Mouse (Mus musculus): ENCODE results near the gene Mcf2l. TPM values are rescaled to one million over a fixed set of nuclear protein-coding genes. Genes with fewer than 3 reads are reported as not detected.

The Mcf2l gene
- polyA plus RNA-seq (2012; ENCODE audit: insufficient read depth, insufficient read length, missing spikeins), result 1.4 and 2.2 TPM in 2 replicates

DNA sequence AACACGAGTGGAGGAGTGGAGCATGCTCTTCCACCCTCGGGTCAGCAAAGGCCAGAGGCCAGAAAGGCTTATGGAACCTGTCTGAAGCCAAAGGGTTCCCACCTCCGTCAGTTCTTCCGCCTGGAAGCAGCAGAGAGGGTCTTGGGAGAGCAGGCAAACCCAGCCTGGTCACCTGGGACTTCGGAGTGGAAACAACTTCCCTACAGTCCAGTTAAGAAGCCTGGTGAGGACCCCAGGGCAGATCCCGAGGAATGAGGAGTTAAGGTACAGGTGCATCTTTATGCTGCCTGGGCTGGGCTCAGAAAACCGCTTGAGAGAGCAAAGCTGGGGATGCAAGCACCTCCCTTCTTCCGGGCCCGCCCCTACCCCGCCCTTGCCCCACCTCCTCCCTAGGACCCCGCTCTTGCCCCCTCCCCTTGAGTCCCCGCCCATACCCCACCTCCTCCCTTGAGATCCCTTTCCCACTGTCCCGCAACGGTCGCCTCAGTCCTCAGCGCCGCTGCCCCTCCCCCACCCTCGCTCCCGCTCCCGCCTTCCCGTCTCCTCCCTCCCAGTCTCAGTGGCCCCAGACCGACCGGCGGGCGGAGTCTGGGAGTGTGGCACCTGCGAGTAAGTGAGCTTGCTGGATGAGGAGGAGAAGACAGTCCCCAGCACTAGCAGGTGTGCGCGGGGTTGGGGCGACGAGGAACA lies at the start of gene Mcf2l:
TSS of gene Mcf2l (plus strand) at position 450 of the 690 bp plus-strand sequence.
- H3K4me1 ChIP-seq (ENCODE audit: control insufficient read depth, insufficient read depth, low read length), result peaks cover 4% of the 10 kb centered on the region; the same call in 1 of the 2 replicates
- no peak within 1 kb of the TSS for H3K27ac ChIP-seq (ENCODE audit: insufficient read depth, low read depth, low read length)
- TF ChIP-seq POLR2A (IDR thresholded peaks at IDR 0.05; ENCODE audit: borderline replicate concordance, low read depth, low read length), result no peak
- TF ChIP-seq CTCF (IDR thresholded peaks at IDR 0.05; ENCODE audit: low read depth, low read length), result no peak; the same call in 1 of the 2 replicates
- H3K4me3 ChIP-seq (ENCODE audit: insufficient read depth, low read length), result peak within 1 kb of the TSS; percentile 54

DNA sequence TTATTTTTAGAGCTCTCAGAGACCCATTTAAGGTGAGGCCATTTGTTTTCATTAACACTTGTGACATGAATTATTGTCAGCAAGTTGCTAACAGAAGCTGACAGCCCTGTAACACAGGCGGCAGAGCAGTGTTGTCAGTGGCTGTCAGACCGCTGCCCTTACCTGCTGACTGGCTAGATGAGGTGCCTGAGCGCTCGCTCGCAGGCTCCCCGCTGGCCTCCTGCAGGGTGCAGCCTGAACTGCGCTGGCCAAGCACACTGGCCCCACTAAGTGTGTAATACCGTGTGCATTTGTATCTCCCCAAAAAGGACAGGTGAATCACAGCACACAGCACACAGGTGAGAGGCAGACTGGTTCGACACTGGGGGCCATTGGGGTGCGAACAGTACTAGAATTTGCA lies 49.0 kb upstream of the Mcf2l start:
- Histone ChIP-seq H3K4me1 (ENCODE audit: control insufficient read depth, insufficient read depth, low read length) (peaks cover 7% of the 10 kb centered on the region), H3K27ac (ENCODE audit: insufficient read depth, low read depth, low read length) (no peak overlapping the region), H3K4me3 (ENCODE audit: insufficient read depth, low read length) (no peak overlapping the region)
- TF ChIP-seq CTCF (IDR thresholded peaks at IDR 0.05; ENCODE audit: low read depth, low read length), result no peak
- no peak for TF ChIP-seq POLR2A (IDR thresholded peaks at IDR 0.05; ENCODE audit: borderline replicate concordance, low read depth, low read length)

DNA sequence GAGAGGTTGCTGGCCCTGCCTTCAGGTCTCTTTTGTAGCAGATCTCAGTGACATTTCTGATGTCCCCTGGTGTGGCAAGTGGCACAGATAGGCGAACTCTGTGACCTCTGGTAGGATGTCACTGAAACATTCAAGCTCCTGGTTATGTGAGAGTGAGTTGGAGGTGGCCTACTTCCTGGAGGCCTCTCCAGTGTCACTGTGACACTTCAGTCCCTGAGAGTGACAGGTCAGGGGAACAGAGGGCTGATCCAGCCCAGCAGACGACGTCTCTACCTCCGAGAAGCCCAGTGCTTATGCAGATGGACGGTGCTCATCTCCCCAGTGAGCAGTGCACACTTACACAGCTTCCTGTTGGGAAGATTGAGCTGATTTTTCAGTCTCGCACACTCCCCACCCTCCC lies 48.4 kb upstream of the Mcf2l start:
- Histone ChIP-seq H3K27ac (ENCODE audit: insufficient read depth, low read depth, low read length) (no peak overlapping the region), H3K4me1 (ENCODE audit: control insufficient read depth, insufficient read depth, low read length) (peaks cover 9% of the 10 kb centered on the region), H3K4me3 (ENCODE audit: insufficient read depth, low read length) (no peak overlapping the region)
- no peak for TF ChIP-seq CTCF (IDR thresholded peaks at IDR 0.05; ENCODE audit: low read depth, low read length)
- TF ChIP-seq POLR2A (IDR thresholded peaks at IDR 0.05; ENCODE audit: borderline replicate concordance, low read depth, low read length), result no peak

DNA sequence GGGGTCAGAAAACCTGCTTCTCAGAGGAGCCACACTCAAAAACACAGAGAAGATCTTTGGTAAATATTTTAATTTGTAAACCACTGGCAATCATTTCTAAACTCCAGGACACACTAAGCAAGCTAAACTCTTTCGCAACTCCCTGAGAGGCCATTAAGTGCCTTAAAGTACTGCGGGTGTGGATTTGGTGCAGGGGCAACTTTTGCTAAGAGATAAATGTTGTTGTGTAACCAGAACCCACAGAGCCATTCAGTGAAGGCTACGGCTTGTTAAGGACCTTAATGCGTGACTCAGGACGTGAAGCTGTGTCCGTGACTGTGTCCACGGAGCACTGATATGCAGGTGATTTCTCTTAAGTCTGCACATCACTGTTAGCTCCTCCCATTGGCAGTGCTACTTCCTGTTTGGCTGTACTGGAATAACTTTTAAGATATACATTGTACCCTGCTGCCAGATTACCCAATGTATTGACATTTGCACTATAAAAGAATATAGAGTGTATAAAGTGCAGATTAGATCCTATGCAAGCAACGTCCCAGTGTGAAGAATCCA lies 47.8 kb upstream of the Mcf2l start:
- peaks cover 9% of the 10 kb centered on the region for H3K4me1 ChIP-seq (ENCODE audit: control insufficient read depth, insufficient read depth, low read length)
- TF ChIP-seq CTCF (IDR thresholded peaks at IDR 0.05; ENCODE audit: low read depth, low read length), result no peak
- TF ChIP-seq POLR2A (IDR thresholded peaks at IDR 0.05; ENCODE audit: borderline replicate concordance, low read depth, low read length), result no peak
- H3K4me3 ChIP-seq (ENCODE audit: insufficient read depth, low read length), result no peak overlapping the region
- H3K27ac ChIP-seq (ENCODE audit: insufficient read depth, low read depth, low read length), result no peak overlapping the region

DNA sequence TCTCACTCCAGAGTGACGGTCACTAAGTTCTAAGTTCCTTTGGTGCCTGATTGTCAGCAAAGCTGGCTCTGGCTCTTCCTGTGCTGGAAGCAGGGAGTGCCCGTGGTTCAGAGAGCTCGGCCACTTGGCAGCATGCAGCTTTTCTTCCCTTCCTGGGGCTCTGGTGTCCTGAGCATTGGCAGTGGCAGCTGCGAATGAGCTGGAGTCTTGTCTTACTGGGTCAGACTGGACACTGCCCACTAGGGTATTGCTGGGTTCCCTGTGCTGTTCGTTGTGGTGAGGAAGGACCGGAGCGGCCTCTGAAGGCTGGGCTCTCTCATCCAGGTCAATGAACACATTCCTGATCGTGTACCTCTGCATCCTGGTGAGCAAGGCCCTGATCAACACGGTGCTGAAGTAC lies 46.5 kb upstream of the Mcf2l start:
- Histone ChIP-seq H3K27ac (ENCODE audit: insufficient read depth, low read depth, low read length) (no peak overlapping the region), H3K4me1 (ENCODE audit: control insufficient read depth, insufficient read depth, low read length) (peaks cover 14% of the 10 kb centered on the region), H3K4me3 (ENCODE audit: insufficient read depth, low read length) (no peak overlapping the region)
- TF ChIP-seq POLR2A (IDR thresholded peaks at IDR 0.05; ENCODE audit: borderline replicate concordance, low read depth, low read length) (no peak), CTCF (IDR thresholded peaks at IDR 0.05; ENCODE audit: low read depth, low read length) (no peak)

GRCm38 (mm10) chr8:12828298-12828697 lies 45.3 kb upstream of the Mcf2l start:
- no peak overlapping the region for H3K27ac ChIP-seq (ENCODE audit: insufficient read depth, low read depth, low read length)
- H3K4me3 ChIP-seq (ENCODE audit: insufficient read depth, low read length), result no peak overlapping the region
- peaks cover 18% of the 10 kb centered on the region for H3K4me1 ChIP-seq (ENCODE audit: control insufficient read depth, insufficient read depth, low read length)
- no peak for TF ChIP-seq CTCF (IDR thresholded peaks at IDR 0.05; ENCODE audit: low read depth, low read length)
- no peak for TF ChIP-seq POLR2A (IDR thresholded peaks at IDR 0.05; ENCODE audit: borderline replicate concordance, low read depth, low read length)

DNA sequence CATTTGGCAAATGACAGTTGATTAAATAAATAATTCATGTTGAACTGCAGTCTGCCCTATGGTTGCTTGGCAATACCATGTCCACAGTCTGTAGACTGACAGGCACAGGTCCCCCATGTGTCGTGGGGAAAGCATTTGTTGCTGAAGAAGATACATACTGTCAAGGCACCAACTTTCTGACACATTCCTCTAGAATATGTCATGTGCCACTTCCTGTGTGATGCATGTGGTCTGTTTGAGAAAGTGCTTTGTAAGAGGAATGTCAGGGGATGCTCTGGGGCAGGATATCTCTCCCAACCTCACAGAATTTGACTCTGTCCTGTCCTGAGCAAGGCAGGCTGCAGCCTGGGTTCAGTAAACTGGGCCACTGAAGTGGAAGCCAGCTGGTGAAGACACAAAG lies 44.2 kb upstream of the Mcf2l start:
- Histone ChIP-seq H3K27ac (ENCODE audit: insufficient read depth, low read depth, low read length) (no peak overlapping the region), H3K4me3 (ENCODE audit: insufficient read depth, low read length) (no peak overlapping the region), H3K4me1 (ENCODE audit: control insufficient read depth, insufficient read depth, low read length) (peaks cover 18% of the 10 kb centered on the region)
- no peak for TF ChIP-seq POLR2A (IDR thresholded peaks at IDR 0.05; ENCODE audit: borderline replicate concordance, low read depth, low read length)
- TF ChIP-seq CTCF (IDR thresholded peaks at IDR 0.05; ENCODE audit: low read depth, low read length), result no peak

DNA sequence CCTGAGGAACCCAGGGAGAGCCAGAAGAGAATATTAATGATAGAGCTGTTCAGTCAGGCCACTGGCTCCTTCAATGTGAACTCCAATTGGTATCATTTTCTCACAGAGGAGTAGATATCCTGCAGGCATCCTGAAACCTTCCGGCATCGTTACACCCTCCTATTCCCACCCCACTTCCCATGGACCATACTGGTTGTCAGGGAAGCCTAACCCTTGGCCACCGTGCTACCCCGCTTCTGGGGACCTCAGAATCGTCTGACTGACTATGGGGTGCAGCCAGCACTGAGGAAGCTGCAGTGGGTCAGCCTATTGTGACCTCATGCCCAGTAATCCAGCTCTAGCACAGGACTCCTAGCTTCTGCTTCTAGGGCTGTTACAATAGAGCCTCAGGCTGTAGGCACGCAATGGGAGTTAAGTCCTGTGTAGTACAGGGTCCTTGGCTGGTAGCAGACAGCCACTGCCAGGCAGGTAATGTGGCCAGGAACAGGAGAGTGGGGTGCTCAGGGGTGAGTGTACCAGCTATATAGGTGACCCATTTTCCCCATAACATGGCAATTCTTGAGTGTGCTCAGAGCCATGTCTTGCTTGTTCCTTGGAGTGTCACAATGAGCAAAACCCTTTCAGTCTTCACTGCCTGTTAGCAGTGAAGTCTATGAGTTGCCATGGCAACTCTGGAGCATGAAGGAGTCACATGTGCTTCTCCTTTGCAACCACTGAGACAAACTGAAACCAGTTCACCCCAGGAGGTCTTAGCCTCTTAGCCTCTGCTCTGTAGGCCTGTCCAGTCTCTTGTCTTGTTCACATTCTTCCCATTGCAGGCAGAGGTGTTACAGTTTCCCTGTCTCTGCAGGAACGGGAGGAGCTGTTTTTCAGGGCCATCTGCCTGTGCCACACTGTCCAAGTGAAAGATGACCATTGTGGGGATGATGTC lies 41.7 kb upstream of the Mcf2l start:
- H3K4me1 ChIP-seq (ENCODE audit: control insufficient read depth, insufficient read depth, low read length), result peaks cover 18% of the 10 kb centered on the region
- H3K27ac ChIP-seq (ENCODE audit: insufficient read depth, low read depth, low read length), result no peak overlapping the region
- H3K4me3 ChIP-seq (ENCODE audit: insufficient read depth, low read length), result no peak overlapping the region
- TF ChIP-seq CTCF (IDR thresholded peaks at IDR 0.05; ENCODE audit: low read depth, low read length) (no peak), POLR2A (IDR thresholded peaks at IDR 0.05; ENCODE audit: borderline replicate concordance, low read depth, low read length) (no peak)

DNA sequence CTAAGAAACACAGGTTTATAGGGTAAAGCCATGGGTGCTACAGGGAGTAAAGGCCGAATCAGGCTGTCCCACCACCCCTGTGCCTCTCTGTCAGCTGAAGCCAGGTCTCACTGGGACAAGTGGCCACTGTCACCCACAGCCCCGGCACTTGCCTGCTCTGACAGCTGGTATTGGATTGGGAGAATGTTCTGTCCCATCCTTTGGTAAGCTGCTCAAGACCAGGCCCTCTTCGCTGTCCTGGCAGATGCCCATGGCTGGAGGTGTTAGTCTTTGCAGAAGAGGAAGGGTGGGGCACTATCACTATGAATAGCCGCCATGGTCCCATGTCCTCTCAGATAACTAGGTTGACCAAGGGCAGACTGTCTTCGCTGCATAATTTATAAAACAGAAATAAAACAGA lies 40.0 kb upstream of the Mcf2l start:
- no peak for TF ChIP-seq POLR2A (IDR thresholded peaks at IDR 0.05; ENCODE audit: borderline replicate concordance, low read depth, low read length)
- TF ChIP-seq CTCF (IDR thresholded peaks at IDR 0.05; ENCODE audit: low read depth, low read length), result no peak
- Histone ChIP-seq H3K4me3 (ENCODE audit: insufficient read depth, low read length) (no peak overlapping the region), H3K4me1 (ENCODE audit: control insufficient read depth, insufficient read depth, low read length) (peaks cover 18% of the 10 kb centered on the region), H3K27ac (ENCODE audit: insufficient read depth, low read depth, low read length) (no peak overlapping the region)
